Mouse (Mus musculus) bone marrow, adult 2 months (tissue): ENCODE results near the gene Cd46. TPM values are rescaled to one million over a fixed set of nuclear protein-coding genes. Genes with fewer than 3 reads are reported as not detected.

ENCODE experiments used
- H3K27ac ChIP-seq: fragments of 200-500 bp; 2 replicates; pipeline ENCODE4 v1.5.1; 2012; ENCODE audit warnings: low read depth, mild to moderate bottlenecking, control low read depth, inconsistent platforms, low read length; ENCODE audit not compliant: control insufficient read depth, poor library complexity, insufficient read depth
- H3K4me1 ChIP-seq: fragments of 200-500 bp; 2 replicates; pipeline ENCODE4 v1.6.1; 2011; ENCODE audit warnings: low read length; ENCODE audit not compliant: control insufficient read depth, insufficient read depth
- H3K4me3 ChIP-seq: fragments of 200-500 bp; replicated peaks from 2 replicates; pipeline ENCODE3; 2011; ENCODE audit warnings: mild to moderate bottlenecking, low read depth, low read length, control low read depth; ENCODE audit not compliant: control insufficient read depth
- CTCF ChIP-seq: fragments of 200-500 bp; IDR thresholded peaks from 2 replicates; pipeline ENCODE4 v1.5.1; 2011; ENCODE audit warnings: low read length, control low read depth; ENCODE audit not compliant: control insufficient read depth, insufficient read depth
- POLR2A ChIP-seq: fragments of 200-500 bp; IDR thresholded peaks from 2 replicates; pipeline ENCODE4 v1.6.1; 2011; ENCODE audit warnings: low read depth, mild to moderate bottlenecking, control low read depth, low read length, borderline replicate concordance; ENCODE audit not compliant: control insufficient read depth
- WGBS: fragments of 180-500 bp; shearing (Covaris S2); methylation state at CpG from one replicate; pipeline ENCODE4 v1.1.7; 2018; 5-methylcytosine and 5-hydroxymethylcytosine counted together
- polyA plus RNA-seq: library from polyadenylated mRNA; stranded (reverse); fragments of >200 nt; gene quantifications from 2 replicates; pipeline ENCODE4 v1.2.4, GENCODE M21; 2011; ENCODE audit warnings: low replicate concordance; ENCODE audit not compliant: missing spikeins, insufficient read depth, insufficient read length

Cd46 gene
- 1.7 and 2.9 TPM in 2 replicates for polyA plus RNA-seq

GRCm38 (mm10) chr1:195092220-195092720 lies at the start of gene Cd46:
TSS of gene Cd46 (minus strand) at chr1:195092249.
- peak within 1 kb of the TSS; percentile 70 for H3K4me3 ChIP-seq
- peak within 1 kb of the TSS; percentile 71 for H3K27ac ChIP-seq
- peak; percentile 62; the same call in 1 of the 2 replicates for TF ChIP-seq POLR2A
- no peak for TF ChIP-seq CTCF
- H3K4me1 ChIP-seq = no peaks in the 10 kb centered on the region; the same call in 1 of the 2 replicates
- 2% methylated on average over 14 of the region's 14 CpGs for WGBS

- no peak overlapping the region for H3K27ac ChIP-seq
- TF ChIP-seq CTCF (no peak), POLR2A (no peak)
- H3K4me1 ChIP-seq = no peaks in the 10 kb centered on the region; the same call in 1 of the 2 replicates
- WGBS = 31% methylated on average over 3 of the region's 3 CpGs
- H3K4me3 ChIP-seq = no peak overlapping the region
Measured at GRCm38 (mm10) chr1:195132070-195132469, 40.0 kb upstream of the Cd46 start.

- Histone ChIP-seq H3K27ac (no peak overlapping the region; the same call in 1 of the 2 replicates), H3K4me1 (no peaks in the 10 kb centered on the region; the same call in 1 of the 2 replicates), H3K4me3 (peak overlapping the region; percentile 42)
- 5% methylated on average over 4 of the region's 4 CpGs for WGBS
- TF ChIP-seq CTCF (no peak), POLR2A (no peak)
Measured at GRCm38 (mm10) chr1:195131675-195132015, 39.6 kb upstream of the Cd46 start.

DNA sequence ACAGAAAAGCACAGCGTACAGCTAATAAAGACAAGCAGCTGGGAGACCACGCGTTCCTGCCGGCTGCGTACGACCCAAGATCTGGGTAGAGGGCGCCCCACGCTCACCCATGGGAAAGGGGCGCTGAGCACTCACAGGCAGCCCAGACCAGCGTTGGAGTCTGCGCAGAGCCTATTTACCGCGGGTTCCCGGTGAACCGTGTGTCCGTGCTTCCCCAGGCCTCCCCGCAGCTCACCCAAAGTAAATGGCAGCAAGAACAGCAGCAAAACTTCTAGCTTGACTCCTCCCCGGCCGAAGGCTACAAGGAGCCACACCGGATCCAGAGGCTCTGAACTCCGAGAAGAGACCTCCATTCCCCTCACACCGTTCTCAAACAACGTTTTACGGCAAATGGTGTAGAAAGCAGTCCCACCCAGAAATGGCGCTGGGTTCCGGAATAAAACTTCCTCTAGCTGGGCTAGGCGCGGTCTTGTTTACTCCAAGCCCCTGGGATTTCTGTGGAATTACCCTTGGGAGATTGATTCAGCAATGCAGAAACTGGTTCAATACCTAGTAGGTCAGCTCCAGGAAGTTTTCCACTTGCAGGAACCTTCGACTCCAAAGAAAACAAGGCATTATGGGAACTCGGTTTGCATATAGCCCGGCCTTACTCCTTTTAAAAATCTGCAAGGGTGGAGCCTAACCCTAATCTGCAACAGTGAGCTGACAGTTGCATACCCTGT lies 39.1 kb upstream of the Cd46 start, which contains the start of gene Cr1l:
Cr1l (minus strand) TSS at position 634 of the 722 bp plus-strand sequence.
- TF ChIP-seq CTCF (peak; percentile 67; the same call in 1 of the 2 replicates), POLR2A (peak; percentile 89; the same call in 1 of the 2 replicates)
- WGBS = 0% methylated on average over 31 of the region's 31 CpGs
- peak within 1 kb of the TSS; percentile 90 for H3K27ac ChIP-seq
- peak within 1 kb of the TSS; percentile 62 for H3K4me3 ChIP-seq
- no peaks in the 10 kb centered on the region; the same call in 1 of the 2 replicates for H3K4me1 ChIP-seq

- Histone ChIP-seq H3K4me3 (peak overlapping the region; percentile 62), H3K27ac (peak overlapping the region; percentile 90; the same call in 1 of the 2 replicates), H3K4me1 (no peaks in the 10 kb centered on the region; the same call in 1 of the 2 replicates)
- TF ChIP-seq CTCF (no peak), POLR2A (no peak)
- 5% methylated on average over 2 of the region's 2 CpGs for WGBS
Measured at GRCm38 (mm10) chr1:195130479-195130878, 38.4 kb upstream of the Cd46 start.

DNA sequence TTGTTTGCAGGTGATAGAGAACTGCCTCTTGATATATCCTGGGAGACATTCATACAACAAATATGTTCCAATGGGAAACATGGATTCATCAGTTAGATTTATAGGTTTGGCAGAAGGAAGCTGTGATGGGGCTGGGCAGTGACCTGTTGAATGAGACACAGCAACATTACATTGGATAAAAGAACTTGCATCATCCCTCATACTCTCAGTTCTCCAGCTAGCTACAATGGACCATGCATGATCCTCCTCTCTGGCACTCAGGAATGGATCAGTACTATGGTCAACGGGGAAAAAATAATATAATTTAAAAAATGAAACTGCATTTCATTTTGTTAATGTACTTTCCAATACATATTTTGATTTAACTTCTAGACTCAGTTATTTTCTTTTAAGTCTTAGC lies 37.8 kb upstream of the Cd46 start:
- 63% methylated on average over 1 of the region's 1 CpGs for WGBS
- H3K4me1 ChIP-seq = no peaks in the 10 kb centered on the region; the same call in 1 of the 2 replicates
- H3K4me3 ChIP-seq = peak overlapping the region; percentile 18
- TF ChIP-seq POLR2A (no peak), CTCF (no peak)
- no peak overlapping the region for H3K27ac ChIP-seq

DNA sequence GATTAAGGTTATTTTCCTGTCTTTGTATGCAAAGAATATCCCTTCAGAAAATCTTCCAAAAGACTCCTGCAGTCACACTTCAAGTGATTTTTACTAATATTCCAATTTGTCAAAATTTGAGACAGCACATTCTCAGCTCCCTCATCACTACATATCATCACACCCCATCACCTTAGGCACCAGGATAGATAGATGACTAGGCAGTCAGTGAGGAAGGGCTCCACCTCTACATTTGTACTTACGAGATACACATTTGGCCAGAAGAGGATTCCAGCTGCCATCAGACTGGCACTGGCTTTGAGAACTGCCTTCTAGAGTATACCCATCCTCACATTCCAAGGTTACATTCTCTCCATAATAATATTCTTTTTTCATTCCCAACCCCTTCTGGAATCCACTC lies 22.4 kb upstream of the Cd46 start:
- TF ChIP-seq CTCF = no peak
- TF ChIP-seq POLR2A = no peak
- Histone ChIP-seq H3K27ac (no peak overlapping the region), H3K4me1 (no peaks in the 10 kb centered on the region; the same call in 1 of the 2 replicates), H3K4me3 (no peak overlapping the region)
- WGBS = 68% methylated on average over 1 of the region's 1 CpGs

DNA sequence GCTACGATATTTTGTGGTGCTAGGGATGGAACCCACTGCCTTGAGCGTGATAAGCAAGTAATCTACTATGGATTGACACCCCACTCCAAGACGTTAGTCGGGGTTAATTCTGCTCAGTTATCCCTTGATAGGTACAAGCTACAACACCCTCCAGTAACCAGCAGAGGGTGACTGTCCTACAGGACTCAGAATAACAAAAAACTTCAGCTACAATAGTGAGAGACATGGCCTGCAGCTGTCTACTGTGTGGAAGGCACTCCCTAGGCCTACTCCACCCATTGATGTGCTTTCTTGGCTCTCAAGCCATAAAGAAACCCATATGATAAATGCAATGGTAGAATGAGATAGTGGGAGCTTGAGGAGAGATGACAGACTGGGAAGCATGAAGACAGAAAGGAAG lies 21.6 kb upstream of the Cd46 start:
- WGBS = 74% methylated on average over 4 of the region's 4 CpGs
- no peak for TF ChIP-seq POLR2A
- no peak for TF ChIP-seq CTCF
- no peaks in the 10 kb centered on the region; the same call in 1 of the 2 replicates for H3K4me1 ChIP-seq

GRCm38 (mm10) chr1:195100693-195101092 lies 8.6 kb upstream of the Cd46 start:
- no peak for TF ChIP-seq CTCF
- no peak for TF ChIP-seq POLR2A
- 64% methylated on average over 4 of the region's 4 CpGs for WGBS

More for the DNA sequence above, 21.6 kb upstream of the Cd46 start:
- Histone ChIP-seq H3K4me3 (no peak overlapping the region), H3K27ac (no peak overlapping the region)

More at GRCm38 (mm10) chr1:195100693-195101092, 8.6 kb upstream of the Cd46 start:
- no peaks in the 10 kb centered on the region for H3K4me1 ChIP-seq
- H3K27ac ChIP-seq = no peak overlapping the region
- H3K4me3 ChIP-seq = no peak overlapping the region
